Mouse (Mus musculus) colon, adult 2 months (tissue): ENCODE measurements around the gene Fam131b. TPM values are rescaled to one million over a fixed set of nuclear protein-coding genes. Genes with fewer than 3 reads are reported as not detected.

Experiments
- polyA plus RNA-seq: library from polyadenylated mRNA; depleted of rRNA; stranded (reverse); fragments of >200 nt; gene quantifications from 2 replicates; pipeline ENCODE4 v1.2.3, GENCODE M21; 2012; rRNA removed

Gene Fam131b
- 0.40 and 0.52 TPM in 2 replicates for polyA plus RNA-seq

DNA sequence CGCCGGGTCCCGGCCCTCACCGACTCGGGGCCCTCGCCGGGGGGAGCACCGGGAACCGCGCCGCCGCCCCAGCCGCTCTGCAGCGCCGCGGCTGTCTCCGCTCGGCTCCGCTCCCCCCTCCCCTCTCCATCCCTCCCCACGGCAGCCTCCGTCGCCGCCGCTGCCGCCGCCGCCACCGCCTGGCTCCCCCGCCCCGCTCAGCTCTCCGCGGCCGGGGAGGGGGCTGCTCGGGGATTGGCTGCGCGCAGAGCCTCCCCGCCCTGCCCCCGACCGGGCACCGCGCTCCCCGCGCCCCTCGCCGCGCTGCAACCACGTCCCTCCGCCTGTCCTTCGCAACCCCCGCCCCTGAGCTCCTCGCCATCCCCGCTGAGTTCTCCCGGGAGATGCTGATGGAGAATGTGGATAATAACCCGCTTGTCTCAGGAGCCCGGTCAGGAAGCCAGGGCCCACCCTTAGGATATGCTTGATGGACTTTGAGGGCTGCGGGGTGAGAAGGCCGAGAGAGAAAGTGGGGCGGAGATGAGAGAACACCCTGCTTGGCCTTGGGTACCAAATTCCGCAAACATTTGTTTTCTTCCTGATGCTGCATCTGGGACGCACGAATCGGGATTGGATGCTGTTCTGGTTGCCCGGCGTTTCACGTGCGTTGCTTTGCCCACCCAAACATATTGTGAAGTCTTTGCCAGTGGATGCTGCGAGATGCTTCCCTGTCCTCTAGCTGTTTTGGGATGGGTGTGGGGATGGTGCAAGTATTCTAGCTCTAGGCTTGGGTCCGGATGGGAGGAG is at the start of gene Fam131b:
Gene Fam131b, minus strand, starts transcription at position 162 of the 786 bp plus-strand sequence.

DNA sequence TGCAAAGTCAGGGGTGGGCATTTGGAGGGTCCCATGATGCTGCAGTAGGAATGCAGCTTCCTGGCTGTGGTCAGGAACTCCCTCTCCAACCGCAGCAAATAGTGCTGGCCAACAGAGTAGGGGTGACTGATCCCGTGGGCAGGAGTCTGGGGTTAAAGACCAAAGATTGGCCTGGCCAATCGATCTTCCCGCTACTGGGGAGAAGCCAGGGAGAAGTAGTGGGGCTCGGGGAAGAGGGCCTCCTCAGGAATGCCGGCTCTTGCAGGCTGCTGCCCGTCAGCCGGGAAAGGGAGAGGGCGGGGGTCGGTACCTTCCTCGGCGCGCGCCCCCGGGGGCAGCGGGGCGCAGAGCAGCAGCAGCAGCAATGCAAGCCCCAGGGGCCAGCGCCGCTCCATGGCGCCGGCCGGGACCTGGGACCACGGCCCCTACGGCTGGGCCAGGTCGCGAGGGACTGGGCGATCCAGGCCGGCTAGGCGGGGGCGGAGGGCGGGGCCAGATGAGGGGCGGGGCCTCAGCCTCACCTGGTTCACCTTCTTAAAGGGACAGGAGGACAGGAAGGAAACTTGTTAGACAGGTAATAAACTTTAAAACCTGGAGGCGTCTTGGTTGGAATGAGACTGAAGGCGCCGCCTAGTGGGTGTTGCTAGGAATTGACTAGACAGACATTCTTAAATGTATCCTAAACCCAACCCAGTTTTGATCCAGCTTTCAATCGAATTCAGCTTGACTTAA is 48.5 kb upstream of the Fam131b start, which contains the start of gene Epha1:
Gene Epha1, minus strand, starts transcription at position 453 of the 732 bp plus-strand sequence.

DNA sequence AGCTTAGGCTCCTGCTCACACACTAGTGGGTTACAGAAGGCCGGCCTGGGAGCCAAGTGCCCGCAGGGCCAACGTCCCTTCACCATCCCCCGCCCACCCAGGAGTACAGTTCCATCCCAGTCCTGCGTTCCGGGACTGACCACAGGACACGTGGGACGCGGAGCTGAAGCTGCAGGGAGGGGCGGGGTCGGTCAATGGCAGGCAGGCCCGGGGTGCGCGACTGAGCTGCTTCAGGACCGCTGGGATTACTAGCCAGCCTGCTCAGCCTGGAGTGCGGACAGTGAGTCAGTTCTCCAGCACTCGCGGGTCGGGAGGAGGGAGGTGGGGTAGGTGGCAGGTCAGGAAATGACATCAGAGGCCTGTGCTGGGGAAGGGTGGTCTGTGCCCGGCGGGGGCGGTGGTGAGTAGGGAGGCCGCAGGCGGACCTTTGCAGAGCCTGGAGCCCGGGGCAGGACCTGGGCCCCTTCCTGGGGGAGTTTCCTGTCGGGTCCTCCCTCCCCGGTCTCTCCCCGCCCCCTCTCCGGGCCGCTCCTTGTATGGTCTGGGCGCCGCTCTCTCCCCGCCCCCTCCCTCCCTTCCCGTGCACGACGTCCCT is 25.1 kb upstream of the Fam131b start, which contains the start of gene Zyx:
Gene Zyx, plus strand, starts transcription at position 205 of the 595 bp plus-strand sequence.

DNA sequence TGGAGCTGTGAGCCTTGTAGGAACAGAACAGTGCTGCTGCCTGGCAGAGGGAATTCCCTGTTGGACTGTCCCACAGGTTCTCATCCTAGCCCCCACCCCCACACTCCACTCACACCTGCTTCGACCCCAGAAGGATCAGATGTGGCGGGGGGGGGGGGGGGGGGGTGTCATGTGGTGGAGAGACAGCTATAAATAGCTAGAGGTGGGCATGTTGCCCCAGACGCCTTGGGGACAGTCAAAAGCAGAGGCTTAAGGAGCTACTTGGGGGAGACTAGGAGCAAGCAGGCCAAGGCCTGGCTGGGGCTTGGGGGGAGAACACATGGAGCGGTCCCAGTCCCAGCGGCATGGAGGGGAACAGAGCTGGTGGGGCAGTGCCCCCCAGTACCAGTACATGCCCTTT is 38.0 kb downstream of the Fam131b start, which contains the start of gene Clcn1:
Gene Clcn1, plus strand, starts transcription at position 238 of the 400 bp plus-strand sequence.

Other genes with a start within 250 kb of the Fam131b start
- not detected in 2 replicates for gene Tas2r139, start 183.7 kb downstream of the Fam131b start, polyA plus RNA-seq
- gene Tas2r144, start 109.3 kb downstream of the Fam131b start, polyA plus RNA-seq: not detected in 2 replicates
- gene Gstk1, start 78.7 kb downstream of the Fam131b start, polyA plus RNA-seq: 33.0 and 43.9 TPM in 2 replicates
- 34.0 and 39.1 TPM in 2 replicates for gene Tmem139, start 62.7 kb downstream of the Fam131b start, polyA plus RNA-seq
- gene Casp2, start 59.7 kb downstream of the Fam131b start, polyA plus RNA-seq: 31.2 and 32.0 TPM in 2 replicates
- 0.08 and 0.38 TPM in 2 replicates for gene Clcn1, start 38.0 kb downstream of the Fam131b start, polyA plus RNA-seq
- 140 and 165 TPM in 2 replicates for gene Zyx, start 25.0 kb upstream of the Fam131b start, polyA plus RNA-seq
- 23.0 and 25.5 TPM in 2 replicates for gene Epha1, start 48.6 kb upstream of the Fam131b start, polyA plus RNA-seq
- gene Tas2r143, start 75.6 kb upstream of the Fam131b start, polyA plus RNA-seq: 0.27 TPM in 1 of 2 replicates, not detected in the other
- not detected in 2 replicates for gene Tas2r135, start 80.8 kb upstream of the Fam131b start, polyA plus RNA-seq
- gene Tas2r126, start 109.9 kb upstream of the Fam131b start, polyA plus RNA-seq: not detected in 2 replicates
- gene Olfr458, start 140.6 kb upstream of the Fam131b start, polyA plus RNA-seq: not detected in 2 replicates
- not detected in 2 replicates for gene Olfr457, start 151.7 kb upstream of the Fam131b start, polyA plus RNA-seq
- not detected in 2 replicates for gene Olfr456, start 162.6 kb upstream of the Fam131b start, polyA plus RNA-seq
- not detected in 2 replicates for gene Olfr455, start 222.9 kb upstream of the Fam131b start, polyA plus RNA-seq